Comparison of ENCODE assay signal across 17 mouse cellular contexts in the genomic region with DNA sequence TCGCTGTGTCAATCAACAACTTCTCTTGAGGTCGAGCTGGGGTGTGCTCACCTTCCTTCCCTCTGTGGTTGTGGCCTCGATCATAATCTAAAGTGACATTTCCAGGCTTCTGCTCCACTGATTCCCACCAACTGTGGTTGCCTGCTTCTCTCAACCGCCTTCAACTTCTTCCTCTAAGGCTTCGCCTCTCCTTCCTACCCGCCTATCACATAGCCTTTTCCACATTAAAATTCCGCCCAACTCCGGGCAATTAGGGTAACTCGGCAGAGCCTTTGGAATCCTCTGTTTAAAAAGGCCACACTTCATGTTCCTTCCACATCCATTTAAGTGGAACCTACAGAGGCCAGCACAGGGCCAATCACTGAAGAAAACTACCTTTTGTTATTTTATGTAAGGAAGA.
DNase-seq lines count a peak whose midpoint lies in the region; ATAC-seq lines count a peak whose summit lies in the region.
"Had no signal": no experiment of that assay in that cellular context is flagged by ENCODE, and none has a peak within 500 bp of the region (broad histone marks: within the 10 kb centered on the region; RNA-seq: fewer than 3 reads in every experiment).

No protein-coding gene starts in this region.

- H3K27me3 ChIP-seq in intestine, embryonic 16.5 days (replicated peaks; ENCODE audit: control insufficient read depth, insufficient read depth, low read length): no peaks in the 10 kb centered on the region
- H3K27me3 ChIP-seq in intestine, embryonic 15.5 days (replicated peaks): no peaks in the 10 kb centered on the region
- H3K27me3 ChIP-seq in midbrain, embryonic 10.5 days (ENCODE audit: low read depth, poor library complexity, severe bottlenecking): no peaks in the 10 kb centered on the region
- H3K27me3 ChIP-seq in midbrain, embryonic 13.5 days: no peaks in the 10 kb centered on the region
- H3K27me3 ChIP-seq: heart, embryonic 15.5 days; lung, embryonic 15.5 days; midbrain, embryonic 15.5 days had no signal

- 45% methylated on average over 9 of the region's 9 CpGs for WGBS in intestine, embryonic 16.5 days
- WGBS in intestine, embryonic 15.5 days: 39% methylated on average over 9 of the region's 9 CpGs
- WGBS in midbrain, embryonic 10.5 days: 77% methylated on average over 9 of the region's 9 CpGs
- WGBS in midbrain, embryonic 13.5 days: 75% methylated on average over 9 of the region's 9 CpGs

- H3K9ac ChIP-seq in intestine, embryonic 16.5 days (ENCODE audit: low read depth, low read length): no peak overlapping the region
- H3K9ac ChIP-seq in intestine, embryonic 15.5 days: no peak overlapping the region
- H3K9ac ChIP-seq in midbrain, embryonic 13.5 days (replicated peaks): no peak overlapping the region
- H3K9ac ChIP-seq: heart, embryonic 15.5 days; lung, embryonic 15.5 days; midbrain, embryonic 15.5 days had no signal

- no peak overlapping the region for H3K4me3 ChIP-seq in intestine, embryonic 16.5 days (ENCODE audit: low read length)
- no peak overlapping the region for H3K4me3 ChIP-seq in intestine, embryonic 15.5 days (replicated peaks)
- H3K4me3 ChIP-seq in midbrain, embryonic 10.5 days: no peak overlapping the region
- no peak overlapping the region for H3K4me3 ChIP-seq in midbrain, embryonic 13.5 days (replicated peaks)
- H3K4me3 ChIP-seq: erythroblast, embryonic 14.5 days; heart, embryonic 15.5 days; left cerebral cortex, adult 2 months; lung, embryonic 15.5 days; midbrain, embryonic 15.5 days had no signal

- H3K27ac ChIP-seq in intestine, embryonic 16.5 days (ENCODE audit: low read length): no peak overlapping the region
- H3K27ac ChIP-seq in intestine, embryonic 15.5 days: no peak overlapping the region
- no peak overlapping the region for H3K27ac ChIP-seq in midbrain, embryonic 10.5 days (replicated peaks)
- H3K27ac ChIP-seq in midbrain, embryonic 13.5 days: no peak overlapping the region
- H3K27ac ChIP-seq: heart, embryonic 15.5 days; left cerebral cortex, adult 2 months; lung, embryonic 15.5 days; midbrain, embryonic 15.5 days had no signal

- no peaks in the 10 kb centered on the region for H3K9me3 ChIP-seq in intestine, embryonic 16.5 days (ENCODE audit: control insufficient read depth, low read length)
- no peaks in the 10 kb centered on the region for H3K9me3 ChIP-seq in intestine, embryonic 15.5 days
- no peaks in the 10 kb centered on the region for H3K9me3 ChIP-seq in midbrain, embryonic 10.5 days (replicated peaks)
- H3K9me3 ChIP-seq in midbrain, embryonic 13.5 days: no peaks in the 10 kb centered on the region
- H3K9me3 ChIP-seq: heart, embryonic 15.5 days; lung, embryonic 15.5 days; midbrain, embryonic 15.5 days had no signal

- ATAC-seq in intestine, embryonic 16.5 days: peak; percentile 39; the same call in 1 of the 2 replicates
- ATAC-seq in intestine, embryonic 15.5 days: no peak
- no peak for ATAC-seq in midbrain, embryonic 13.5 days
- ATAC-seq in megakaryocyte progenitor cell, adult 5-6 weeks (replicated peaks; ENCODE audit: poor library complexity): 0 out of 2 replicates have a peak, but pooled peaks have one; percentile 14
- ATAC-seq: forebrain, embryonic 16.5 days; midbrain, embryonic 15.5 days had no signal

- no peaks in the 10 kb centered on the region for H3K36me3 ChIP-seq in intestine, embryonic 16.5 days (ENCODE audit: control insufficient read depth, insufficient read depth, low read length)
- H3K36me3 ChIP-seq in intestine, embryonic 15.5 days: no peaks in the 10 kb centered on the region
- no peaks in the 10 kb centered on the region for H3K36me3 ChIP-seq in midbrain, embryonic 10.5 days
- no peaks in the 10 kb centered on the region for H3K36me3 ChIP-seq in midbrain, embryonic 13.5 days
- H3K36me3 ChIP-seq: heart, embryonic 15.5 days; lung, embryonic 15.5 days; midbrain, embryonic 15.5 days had no signal

- peaks cover 13% of the 10 kb centered on the region; the same call in 1 of the 2 replicates for H3K4me1 ChIP-seq in intestine, embryonic 16.5 days (ENCODE audit: control insufficient read depth, insufficient read depth, low read length)
- H3K4me1 ChIP-seq in intestine, embryonic 15.5 days (replicated peaks): peaks cover 17% of the 10 kb centered on the region; the same call in 1 of the 2 replicates
- H3K4me1 ChIP-seq in midbrain, embryonic 10.5 days: 0 out of 2 replicates have a peak, but pooled peaks cover 3% of the 10 kb centered on the region
- H3K4me1 ChIP-seq in midbrain, embryonic 13.5 days (replicated peaks): no peaks in the 10 kb centered on the region
- H3K4me1 ChIP-seq: lung, embryonic 15.5 days had no signal

- peak; percentile 11 for DNase-seq in midbrain, embryonic 10.5 days (ENCODE audit: low spot score)
- DNase-seq in adrenal gland, postnatal 36 days: no peak
- no peak for DNase-seq in cerebellum, postnatal 4 days (ENCODE audit: low spot score in 2 of 2)
- DNase-seq: adrenal gland, postnatal 25 days; cerebellum, adult 9-10 months; kidney, adult 11 months; thymus, postnatal 14 days had no signal

- no peak overlapping the region for H3K4me2 ChIP-seq in intestine, embryonic 16.5 days (ENCODE audit: low read depth, low read length)
- H3K4me2 ChIP-seq in intestine, embryonic 15.5 days (replicated peaks): no peak overlapping the region
- no peak overlapping the region for H3K4me2 ChIP-seq in midbrain, embryonic 13.5 days (replicated peaks)
- H3K4me2 ChIP-seq: heart, embryonic 15.5 days; lung, embryonic 15.5 days; midbrain, embryonic 15.5 days had no signal

Comparison
In these comparisons a context has a peak if more than half of its experiments do, and no peak if none do; other contexts are left out.
1. ATAC-seq: peak in intestine, embryonic 16.5 days (single experiment) and megakaryocyte progenitor cell, adult 5-6 weeks (single experiment); none in intestine, embryonic 15.5 days (single experiment) and midbrain, embryonic 13.5 days (single experiment).